Mouse (Mus musculus) forebrain, embryonic 13.5 days (tissue): ENCODE measurements around the gene 1700001L19Rik. TPM values are rescaled to one million over a fixed set of nuclear protein-coding genes. Genes with fewer than 3 reads are reported as not detected.

ENCODE experiments used
- ATAC-seq: fragments of 200-750 bp; cut with Nextera tagmentation; 2 replicates; pipeline ENCODE4 v1.8.0; 2017
- H3K27ac ChIP-seq: fragments of 300-500 bp; sonication (generic); 2 replicates; pipeline ENCODE4 v1.5.1; 2015; ENCODE audit warnings: inconsistent platforms, mild to moderate bottlenecking, moderate library complexity
- H3K27me3 ChIP-seq: fragments of 300-500 bp; sonication (generic); 2 replicates; pipeline ENCODE4 v1.6.1; 2015; ENCODE audit warnings: mild to moderate bottlenecking, inconsistent platforms
- H3K36me3 ChIP-seq: fragments of 300-500 bp; sonication (generic); 2 replicates; pipeline ENCODE4 v1.6.1; 2015; ENCODE audit warnings: mild to moderate bottlenecking, inconsistent platforms; ENCODE audit not compliant: poor library complexity, severe bottlenecking
- H3K4me1 ChIP-seq: fragments of 300-500 bp; sonication (generic); 2 replicates; pipeline ENCODE4 v1.6.1; 2015; ENCODE audit warnings: inconsistent platforms
- H3K4me2 ChIP-seq: fragments of 300-500 bp; sonication (generic); 2 replicates; pipeline ENCODE4 v1.6.1; 2015; ENCODE audit warnings: inconsistent platforms, mild to moderate bottlenecking, moderate library complexity
- H3K4me3 ChIP-seq: fragments of 300-500 bp; sonication (generic); 2 replicates; pipeline ENCODE4 v1.5.1; 2015; ENCODE audit warnings: mild to moderate bottlenecking, inconsistent platforms
- H3K9ac ChIP-seq: fragments of 300-500 bp; sonication (generic); 2 replicates; pipeline ENCODE4 v1.6.1; 2015; ENCODE audit warnings: mild to moderate bottlenecking, inconsistent platforms
- H3K9me3 ChIP-seq: fragments of 300-500 bp; sonication (generic); replicated peaks from 2 replicates; pipeline ENCODE4 v1.6.1; 2016; ENCODE audit warnings: inconsistent platforms
- WGBS: fragments of 180-500 bp; shearing (Covaris S2); methylation state at CpG from one replicate; pipeline ENCODE4 v1.1.7; 2015; 5-methylcytosine and 5-hydroxymethylcytosine counted together
- polyA plus RNA-seq: library from polyadenylated mRNA; unstranded; fragments of >200 nt; fragmentation: Nextera tagmentation; extraction: Ambion mirVana; gene quantifications from 2 replicates; pipeline ENCODE4 v1.2.1, GENCODE M21; 2015

Gene 1700001L19Rik
- polyA plus RNA-seq, 1 experiment from 2014 or later = 1.5 TPM

- no peaks in the 10 kb centered on the region for H3K9me3 ChIP-seq
- peak overlapping the region; percentile 90 for H3K4me2 ChIP-seq
- H3K4me3 ChIP-seq = peak overlapping the region; percentile 73
- H3K4me1 ChIP-seq = peaks cover 23% of the 10 kb centered on the region
- H3K27ac ChIP-seq = peak overlapping the region; percentile 45
- peaks cover 43% of the 10 kb centered on the region for H3K36me3 ChIP-seq
- no peak for ATAC-seq
- 0% methylated on average over 11 of the region's 11 CpGs for WGBS
- peak overlapping the region; percentile 87 for H3K9ac ChIP-seq
- no peaks in the 10 kb centered on the region for H3K27me3 ChIP-seq
Observed at GRCm38 (mm10) chr13:68582517-68582780, 14.8 kb upstream of the 1700001L19Rik start.

- Histone ChIP-seq H3K27me3 (no peaks in the 10 kb centered on the region), H3K4me1 (peaks cover 23% of the 10 kb centered on the region), H3K27ac (no peak overlapping the region), H3K9ac (no peak overlapping the region), H3K4me3 (no peak overlapping the region), H3K4me2 (no peak overlapping the region), H3K36me3 (peaks cover 51% of the 10 kb centered on the region), H3K9me3 (no peaks in the 10 kb centered on the region)
- 93% methylated on average over 11 of the region's 11 CpGs for WGBS
- no peak for ATAC-seq
Observed at GRCm38 (mm10) chr13:68583961-68584360, 13.3 kb upstream of the 1700001L19Rik start.

GRCm38 (mm10) chr13:68585441-68585840, 11.8 kb upstream of the 1700001L19Rik start:
- Histone ChIP-seq H3K27ac (no peak overlapping the region), H3K36me3 (peaks cover 66% of the 10 kb centered on the region), H3K4me3 (no peak overlapping the region), H3K4me2 (no peak overlapping the region), H3K27me3 (no peaks in the 10 kb centered on the region), H3K4me1 (peaks cover 22% of the 10 kb centered on the region), H3K9ac (no peak overlapping the region), H3K9me3 (no peaks in the 10 kb centered on the region)
- 79% methylated on average over 7 of the region's 7 CpGs for WGBS
- no peak for ATAC-seq

GRCm38 (mm10) chr13:68588352-68588751, 8.9 kb upstream of the 1700001L19Rik start:
- H3K4me1 ChIP-seq = peaks cover 3% of the 10 kb centered on the region; the same call in 1 of the 2 replicates
- H3K4me2 ChIP-seq = no peak overlapping the region
- no peaks in the 10 kb centered on the region for H3K27me3 ChIP-seq
- no peaks in the 10 kb centered on the region for H3K9me3 ChIP-seq
- H3K4me3 ChIP-seq = no peak overlapping the region
- H3K36me3 ChIP-seq = peaks cover 95% of the 10 kb centered on the region
- no peak overlapping the region for H3K27ac ChIP-seq
- no peak overlapping the region for H3K9ac ChIP-seq
- no peak for ATAC-seq

GRCm38 (mm10) chr13:68593797-68594196, 3.4 kb upstream of the 1700001L19Rik start:
- Histone ChIP-seq H3K27ac (no peak overlapping the region), H3K36me3 (peaks cover 46% of the 10 kb centered on the region), H3K4me2 (no peak overlapping the region), H3K27me3 (no peaks in the 10 kb centered on the region), H3K9ac (no peak overlapping the region), H3K9me3 (no peaks in the 10 kb centered on the region), H3K4me3 (no peak overlapping the region), H3K4me1 (peaks cover 6% of the 10 kb centered on the region; the same call in 1 of the 2 replicates)
- 73% methylated on average over 1 of the region's 1 CpGs for WGBS
- ATAC-seq = no peak

GRCm38 (mm10) chr13:68597667-68598066, 446 bp downstream of the 1700001L19Rik start:
- Histone ChIP-seq H3K27ac (no peak overlapping the region), H3K36me3 (peaks cover 7% of the 10 kb centered on the region), H3K9me3 (no peaks in the 10 kb centered on the region), H3K4me2 (peak overlapping the region; percentile 53), H3K4me1 (peaks cover 6% of the 10 kb centered on the region; the same call in 1 of the 2 replicates), H3K4me3 (peak overlapping the region; percentile 24), H3K9ac (no peak overlapping the region), H3K27me3 (no peaks in the 10 kb centered on the region)
- 12% methylated on average over 13 of the region's 13 CpGs for WGBS
- ATAC-seq = peak; percentile 11; the same call in 1 of the 2 replicates

- H3K36me3 ChIP-seq = no peaks in the 10 kb centered on the region
- no peak overlapping the region for H3K27ac ChIP-seq
- H3K4me2 ChIP-seq = no peak overlapping the region
- ATAC-seq = no peak
- no peak overlapping the region for H3K4me3 ChIP-seq
- no peaks in the 10 kb centered on the region for H3K27me3 ChIP-seq
- H3K9ac ChIP-seq = no peak overlapping the region
- peaks cover 6% of the 10 kb centered on the region; the same call in 1 of the 2 replicates for H3K4me1 ChIP-seq
- no peaks in the 10 kb centered on the region for H3K9me3 ChIP-seq
Observed at GRCm38 (mm10) chr13:68598953-68599352, 1.7 kb downstream of the 1700001L19Rik start.

GRCm38 (mm10) chr13:68601184-68601583, 4.0 kb downstream of the 1700001L19Rik start:
- peak; percentile 49; the same call in 1 of the 2 replicates for ATAC-seq
- no peaks in the 10 kb centered on the region for H3K27me3 ChIP-seq
- H3K9ac ChIP-seq = no peak overlapping the region
- 18% methylated on average over 6 of the region's 6 CpGs for WGBS
- H3K36me3 ChIP-seq = no peaks in the 10 kb centered on the region
- H3K4me2 ChIP-seq = no peak overlapping the region
- peaks cover 6% of the 10 kb centered on the region; the same call in 1 of the 2 replicates for H3K4me1 ChIP-seq
- H3K27ac ChIP-seq = no peak overlapping the region
- H3K4me3 ChIP-seq = no peak overlapping the region
- H3K9me3 ChIP-seq = no peaks in the 10 kb centered on the region

GRCm38 (mm10) chr13:68603085-68603484, 5.9 kb downstream of the 1700001L19Rik start:
- 83% methylated on average over 6 of the region's 6 CpGs for WGBS

GRCm38 (mm10) chr13:68605689-68606126, 8.5 kb downstream of the 1700001L19Rik start:
- peak; percentile 77 for ATAC-seq
- Histone ChIP-seq H3K27ac (no peak overlapping the region), H3K36me3 (no peaks in the 10 kb centered on the region), H3K4me3 (peak overlapping the region; percentile 21), H3K4me2 (peak overlapping the region; percentile 49), H3K9ac (no peak overlapping the region), H3K9me3 (no peaks in the 10 kb centered on the region), H3K4me1 (0 out of 2 replicates have a peak, but pooled peaks cover 5% of the 10 kb centered on the region), H3K27me3 (no peaks in the 10 kb centered on the region)
- WGBS = 2% methylated on average over 11 of the region's 11 CpGs

More at GRCm38 (mm10) chr13:68603085-68603484, 5.9 kb downstream of the 1700001L19Rik start:
- Histone ChIP-seq H3K9ac (no peak overlapping the region), H3K36me3 (no peaks in the 10 kb centered on the region), H3K4me2 (no peak overlapping the region), H3K4me1 (0 out of 2 replicates have a peak, but pooled peaks cover 5% of the 10 kb centered on the region), H3K27ac (no peak overlapping the region), H3K4me3 (no peak overlapping the region), H3K9me3 (no peaks in the 10 kb centered on the region), H3K27me3 (no peaks in the 10 kb centered on the region)
- ATAC-seq = no peak

GRCm38 (mm10) chr13:68607652-68608405, 10.6 kb downstream of the 1700001L19Rik start:
- H3K27ac ChIP-seq = no peak overlapping the region

GRCm38 (mm10) chr13:68622792-68623191, 25.6 kb downstream of the 1700001L19Rik start:
- H3K4me1 ChIP-seq = no peaks in the 10 kb centered on the region
- H3K9ac ChIP-seq = no peak overlapping the region
- H3K27me3 ChIP-seq = no peaks in the 10 kb centered on the region
- peak; percentile 53 for ATAC-seq
- WGBS = 62% methylated on average over 6 of the region's 6 CpGs
- H3K36me3 ChIP-seq = no peaks in the 10 kb centered on the region
- no peak overlapping the region for H3K4me3 ChIP-seq
- no peaks in the 10 kb centered on the region for H3K9me3 ChIP-seq
- H3K4me2 ChIP-seq = no peak overlapping the region
- H3K27ac ChIP-seq = no peak overlapping the region

More at GRCm38 (mm10) chr13:68607652-68608405, 10.6 kb downstream of the 1700001L19Rik start:
- Histone ChIP-seq H3K9me3 (no peaks in the 10 kb centered on the region), H3K4me3 (no peak overlapping the region), H3K4me2 (peak overlapping the region; percentile 33), H3K36me3 (no peaks in the 10 kb centered on the region), H3K4me1 (0 out of 2 replicates have a peak, but pooled peaks cover 5% of the 10 kb centered on the region), H3K27me3 (no peaks in the 10 kb centered on the region), H3K9ac (no peak overlapping the region)
- WGBS = 57% methylated on average over 21 of the region's 21 CpGs
- ATAC-seq = peak; percentile 49
